In genomic region chr1:160520665-160521064, GRCm38 (mm10) we compare ENCODE assay signal across 15 mouse cellular contexts.
DNase-seq lines count a peak whose midpoint lies in the region; ATAC-seq and TF ChIP-seq lines count a peak whose summit lies in the region.
"Had no signal": no experiment of that assay in that cellular context is flagged by ENCODE, and none has a peak within 500 bp of the region (broad histone marks: within the 10 kb centered on the region; RNA-seq: fewer than 3 reads in every experiment).

No protein-coding gene starts in this region.

- DNase-seq in heart, adult 9 months (ENCODE audit: low spot score in 2 of 2): no peak
- DNase-seq in 3T3-L1 (ENCODE audit: low read depth, low spot score) (peak; percentile 97), CH12.LX (ENCODE audit: extremely low read depth) (peak; percentile 21)
- DNase-seq in adrenal gland, postnatal 4 days (ENCODE audit: low spot score in 2 of 2): no peak
- no peak for DNase-seq in c-Kit-positive CD71-positive TER-119-positive erythroid progenitor cells, embryonic 14.5 days (ENCODE audit: low spot score)
- DNase-seq: cerebellum, adult 9-10 months; kidney, adult 8-10 months; right cerebral cortex, adult 18-20 months had no signal

- peaks cover 8% of the 10 kb centered on the region; the same call in 1 of the 2 replicates for H3K4me1 ChIP-seq in heart, embryonic 16.5 days (ENCODE audit: control insufficient read depth, insufficient read depth, low read length)
- peaks cover 5 to 18% of the 10 kb centered on the region in 2 experiments; a peak in 3 of 4 replicates for H3K4me1 ChIP-seq in CH12.LX (ENCODE audit: control insufficient read depth in 1 of 2, insufficient read depth in 2 of 2)
- H3K4me1 ChIP-seq in embryonic fibroblast, embryonic 13.5 days (ENCODE audit: control insufficient read depth, insufficient read depth, low read length): peaks cover 5% of the 10 kb centered on the region
- H3K4me1 ChIP-seq: embryonic facial prominence, embryonic 13.5 days; midbrain, embryonic 12.5 days had no signal

- peak overlapping the region; percentile 84 for H3K27ac ChIP-seq in heart, embryonic 16.5 days (ENCODE audit: low read length)
- H3K27ac ChIP-seq in CH12.LX (ENCODE audit: insufficient read depth, low read depth): no peak overlapping the region
- H3K27ac ChIP-seq in embryonic fibroblast, embryonic 13.5 days (ENCODE audit: insufficient read depth, low read length): peak overlapping the region; percentile 72
- H3K27ac ChIP-seq: embryonic facial prominence, embryonic 13.5 days; hindbrain, embryonic 10.5 days; layer of hippocampus, adult 2 months; midbrain, embryonic 12.5 days had no signal

- TF ChIP-seq EP300 in CH12.LX (IDR thresholded peaks at IDR 0.05; ENCODE audit: low read length): no peak

- TF ChIP-seq CTCF in CH12.LX (conservative IDR thresholded peaks at IDR 0.05 in 1 of 2, IDR thresholded peaks at IDR 0.05 in 1 of 2; ENCODE audit: low read depth in 2 of 2, low read length in 2 of 2): no peak
- no peak for TF ChIP-seq CTCF in embryonic fibroblast, embryonic 13.5 days (IDR thresholded peaks at IDR 0.05; ENCODE audit: borderline replicate concordance, insufficient read depth, low read length)

- no peaks in the 10 kb centered on the region for H3K79me2 ChIP-seq in CH12.LX (replicated peaks; ENCODE audit: control insufficient read depth, extremely low read depth, insufficient read depth, poor library complexity, severe bottlenecking)

- 31% methylated on average over 3 of the region's 3 CpGs for WGBS in heart, embryonic 16.5 days

- no peak overlapping the region for H3K4me2 ChIP-seq in heart, embryonic 16.5 days (ENCODE audit: low read depth, low read length)
- no peak overlapping the region; the same call in 1 of the 2 replicates for H3K4me2 ChIP-seq in CH12.LX (ENCODE audit: insufficient read depth, low read depth, poor library complexity, severe bottlenecking)
- H3K4me2 ChIP-seq: embryonic facial prominence, embryonic 13.5 days; midbrain, embryonic 12.5 days had no signal

- TF ChIP-seq POLR2A in CH12.LX (IDR thresholded peaks at IDR 0.05; ENCODE audit: low read depth, low read length): no peak
- no peak for TF ChIP-seq POLR2A in embryonic fibroblast, embryonic 13.5 days (IDR thresholded peaks at IDR 0.05; ENCODE audit: low read depth, low read length)

- ATAC-seq in heart, embryonic 16.5 days (replicated peaks; ENCODE audit: extremely low read depth, insufficient read depth, low FRiP score): peak; percentile 63
- ATAC-seq: activated CD4-positive, CD25-positive, alpha-beta regulatory T cell, adult 4 months had no signal

- no peaks in the 10 kb centered on the region for H3K36me3 ChIP-seq in heart, embryonic 16.5 days (ENCODE audit: control insufficient read depth, insufficient read depth)
- H3K36me3 ChIP-seq in CH12.LX (replicated peaks in 1 of 2; ENCODE audit: control insufficient read depth in 1 of 2, insufficient read depth in 1 of 2, low read length in 1 of 2): peaks cover 0 to 1% of the 10 kb centered on the region in 2 experiments
- H3K36me3 ChIP-seq: embryonic facial prominence, embryonic 13.5 days; hindbrain, embryonic 10.5 days; midbrain, embryonic 12.5 days had no signal

- in situ Hi-C loops in CH12.LX (cut with MboI; ENCODE audit: low pct_ligation_motif_present, low pct_unique_long_range_greater_than_20kb, low sequenced_read_pairs): no loop called here

- no peak for TF ChIP-seq RAD21 in CH12.LX (IDR thresholded peaks at IDR 0.05; ENCODE audit: low read depth, low read length)

- H3K4me3 ChIP-seq in heart, embryonic 16.5 days (ENCODE audit: low read length): no peak overlapping the region
- no peak overlapping the region for H3K4me3 ChIP-seq in CH12.LX (replicated peaks in 1 of 3; ENCODE audit: low read depth in 2 of 3, low read length in 2 of 3, poor library complexity in 1 of 3)
- H3K4me3 ChIP-seq in embryonic fibroblast, embryonic 13.5 days (ENCODE audit: insufficient read depth, low read length): no peak overlapping the region
- H3K4me3 ChIP-seq: embryonic facial prominence, embryonic 13.5 days; hindbrain, embryonic 10.5 days; layer of hippocampus, adult 2 months; midbrain, embryonic 12.5 days had no signal

- H3K9ac ChIP-seq in heart, embryonic 16.5 days (ENCODE audit: low read length): no peak overlapping the region
- H3K9ac ChIP-seq in CH12.LX (ENCODE audit: insufficient read depth, low read depth): no peak overlapping the region
- H3K9ac ChIP-seq: embryonic facial prominence, embryonic 13.5 days; midbrain, embryonic 12.5 days had no signal

- dilution Hi-C loops in CH12.LX (cut with MboI; ENCODE audit: extremely low pct_ligation_motif_present, extremely low pct_unique_long_range_greater_than_20kb, low sequenced_read_pairs): no loop called here

- no peaks in the 10 kb centered on the region for H3K9me3 ChIP-seq in heart, embryonic 16.5 days (replicated peaks; ENCODE audit: control insufficient read depth, low read length)
- H3K9me3 ChIP-seq in CH12.LX (replicated peaks; ENCODE audit: low read length): no peaks in the 10 kb centered on the region
- H3K9me3 ChIP-seq: embryonic facial prominence, embryonic 13.5 days; hindbrain, embryonic 10.5 days; midbrain, embryonic 12.5 days had no signal

- H3K27me3 ChIP-seq in heart, embryonic 16.5 days (ENCODE audit: control insufficient read depth, insufficient read depth, low read length): no peaks in the 10 kb centered on the region
- H3K27me3 ChIP-seq in CH12.LX (replicated peaks): no peaks in the 10 kb centered on the region
- H3K27me3 ChIP-seq: embryonic facial prominence, embryonic 13.5 days; midbrain, embryonic 12.5 days had no signal

TF ChIP-seq in CH12.LX, 34 proteins besides CTCF, POLR2A, EP300 and RAD21:
- TF ChIP-seq POLR2AphosphoS2 (IDR thresholded peaks at IDR 0.05; ENCODE audit: low read depth, low read length) (no peak), NRF1 (IDR thresholded peaks at IDR 0.05; ENCODE audit: low read depth, low read length) (no peak), USF2 (conservative IDR thresholded peaks at IDR 0.05; ENCODE audit: low read depth, low read length) (no peak), MXI1 (IDR thresholded peaks at IDR 0.05; ENCODE audit: low read depth, low read length) (peak; percentile 48; the same call in 1 of the 2 replicates), MAZ (IDR thresholded peaks at IDR 0.05; ENCODE audit: low read depth, low read length) (no peak), NELFE (IDR thresholded peaks at IDR 0.05; ENCODE audit: low read depth, low read length) (no peak), JUND (conservative IDR thresholded peaks at IDR 0.05; ENCODE audit: low read depth, low read length) (no peak), JUN (IDR thresholded peaks at IDR 0.05; ENCODE audit: insufficient read depth, low read depth, low read length) (no peak), SIN3A (IDR thresholded peaks at IDR 0.05; ENCODE audit: low read length) (no peak), RCOR1 (conservative IDR thresholded peaks at IDR 0.05; ENCODE audit: low read depth, low read length) (no peak), ZMIZ1 (IDR thresholded peaks at IDR 0.05; ENCODE audit: low read depth, low read length) (no peak), E2F4 (IDR thresholded peaks at IDR 0.05; ENCODE audit: insufficient replicate concordance, low read depth, low read length) (no peak), KAT2A (IDR thresholded peaks at IDR 0.05; ENCODE audit: insufficient replicate concordance, low read length) (no peak), BHLHE40 (IDR thresholded peaks at IDR 0.05; ENCODE audit: low read depth, low read length) (peak; percentile 61), ZKSCAN1 (IDR thresholded peaks at IDR 0.05; ENCODE audit: borderline replicate concordance, low read depth, low read length) (no peak), IRF4 (IDR thresholded peaks at IDR 0.05; ENCODE audit: low read depth, low read length) (no peak), MEF2A (IDR thresholded peaks at IDR 0.05; ENCODE audit: borderline replicate concordance, low read depth, low read length) (no peak)

Comparison
In these comparisons a context has a peak if more than half of its experiments do, and no peak if none do; other contexts are left out.
1. DNase-seq: peak in 3T3-L1 (single experiment) and CH12.LX (single experiment); none in heart, adult 9 months (0 of 2), adrenal gland, postnatal 4 days (0 of 2) and c-Kit-positive CD71-positive TER-119-positive erythroid progenitor cells, embryonic 14.5 days (single experiment).